Mouse (Mus musculus): Measurements from ENCODE around the gene Sirt6. TPM values are rescaled to one million over a fixed set of nuclear protein-coding genes. Genes with fewer than 3 reads are reported as not detected.

Sirt6 gene
- total and polyA plus RNA-seq, 3 experiments = 10.5 to 38.2 TPM; not detected in 1

DNA sequence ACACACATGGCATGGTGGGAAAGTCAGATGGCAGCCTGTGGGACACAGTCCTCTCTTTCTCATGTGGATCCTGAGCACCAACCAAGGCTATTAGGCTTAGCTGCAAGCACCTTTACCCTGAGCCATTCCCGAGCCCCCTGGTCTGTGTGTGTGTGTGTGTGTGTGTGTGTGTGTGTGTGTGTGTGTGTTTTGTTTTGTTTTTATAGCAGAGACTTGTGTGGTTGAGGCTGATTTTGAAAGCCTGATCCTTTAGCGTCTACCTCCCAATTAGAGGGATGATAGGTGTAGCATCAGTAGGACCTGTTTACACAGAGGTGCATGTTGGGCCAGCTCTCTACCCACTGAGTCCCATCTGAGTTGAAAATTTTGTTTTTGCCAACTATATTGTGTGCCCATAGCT lies 16.6 kb upstream of the Sirt6 start:
- peak overlapping the region; percentile 55 to 81 for H3K4me3 ChIP-seq (ENCODE audit: control insufficient read depth in 1 of 2, insufficient read depth in 1 of 2, low read depth in 2 of 2, low read length in 2 of 2)
- H3K4me1 ChIP-seq (ENCODE audit: control insufficient read depth in 1 of 2, insufficient read depth in 2 of 2, low read length in 2 of 2) = peaks cover 2 to 15% of the 10 kb centered on the region in 2 experiments; a peak in 3 of 4 replicates
- TF ChIP-seq MYB (IDR thresholded peaks at IDR 0.05; ENCODE audit: low read depth, low read length) (no peak), CHD1 (IDR thresholded peaks at IDR 0.05; ENCODE audit: low read depth, low read length) (0 out of 2 replicates have a peak, but pooled peaks have one; percentile 73)
- DNase-seq (ENCODE audit: low read depth, low spot score) = no peak
- H3K27ac ChIP-seq (ENCODE audit: control insufficient read depth, low read depth, low read length) = peak overlapping the region; percentile 76
- no peaks in the 10 kb centered on the region for H3K27me3 ChIP-seq (ENCODE audit: control insufficient read depth in 1 of 2, insufficient read depth in 2 of 2, low read length in 2 of 2)
- H3K79me2 ChIP-seq (ENCODE audit: control insufficient read depth, insufficient read depth, low read length, poor library complexity) = peaks cover 4% of the 10 kb centered on the region; the same call in 1 of the 2 replicates
- peaks cover 0 to 6% of the 10 kb centered on the region in 2 experiments; a peak in 1 of 4 replicates for H3K36me3 ChIP-seq (ENCODE audit: control insufficient read depth in 1 of 2, insufficient read depth in 2 of 2, low read length in 2 of 2)
- no peaks in the 10 kb centered on the region for H3K9me3 ChIP-seq (replicated peaks; ENCODE audit: insufficient read depth, low read length)
- peak overlapping the region; percentile 82 for H3K9ac ChIP-seq (ENCODE audit: control insufficient read depth, low read depth, low read length, poor library complexity, severe bottlenecking)

GRCm38 (mm10) chr10:81643449-81644055 lies 16.0 kb upstream of the Sirt6 start:
- Histone ChIP-seq H3K4me1 (ENCODE audit: control insufficient read depth in 1 of 2, insufficient read depth in 2 of 2, low read length in 2 of 2) (peaks cover 2 to 15% of the 10 kb centered on the region in 2 experiments; a peak in 3 of 4 replicates), H3K9ac (ENCODE audit: control insufficient read depth, low read depth, low read length, poor library complexity, severe bottlenecking) (peak overlapping the region; percentile 82), H3K27me3 (ENCODE audit: control insufficient read depth in 1 of 2, insufficient read depth in 2 of 2, low read length in 2 of 2) (no peaks in the 10 kb centered on the region), H3K4me3 (ENCODE audit: control insufficient read depth in 1 of 2, insufficient read depth in 1 of 2, low read depth in 2 of 2, low read length in 2 of 2) (peak overlapping the region; percentile 55 to 93), H3K9me3 (replicated peaks; ENCODE audit: insufficient read depth, low read length) (no peaks in the 10 kb centered on the region), H3K27ac (ENCODE audit: control insufficient read depth, low read depth, low read length) (peak overlapping the region; percentile 76), H3K79me2 (ENCODE audit: control insufficient read depth, insufficient read depth, low read length, poor library complexity) (peaks cover 3% of the 10 kb centered on the region; the same call in 1 of the 2 replicates), H3K36me3 (ENCODE audit: control insufficient read depth in 1 of 2, insufficient read depth in 2 of 2, low read length in 2 of 2) (peaks cover 0 to 6% of the 10 kb centered on the region in 2 experiments; a peak in 1 of 4 replicates)
- peak; percentile 98 for DNase-seq (ENCODE audit: low read depth, low spot score)
- TF ChIP-seq EP300 (IDR thresholded peaks at IDR 0.05; ENCODE audit: low read depth in 1 of 2, low read length in 2 of 2) (no peak), POLR2A (IDR thresholded peaks at IDR 0.05; ENCODE audit: control insufficient read depth in 1 of 2, insufficient read depth in 1 of 2, low read depth in 1 of 2, low read length in 2 of 2, poor library complexity in 1 of 2) (peak; percentile 63 to 90), POLR2AphosphoS2 (IDR thresholded peaks at IDR 0.05; ENCODE audit: low read length) (peak; percentile 52; the same call in 1 of the 2 replicates), BHLHE40 (IDR thresholded peaks at IDR 0.05; ENCODE audit: borderline replicate concordance, low read depth, low read length) (peak; percentile 60; the same call in 1 of the 2 replicates), RCOR1 (IDR thresholded peaks at IDR 0.05; ENCODE audit: low read depth, low read length) (no peak), MYC (IDR thresholded peaks at IDR 0.05; ENCODE audit: low read depth, low read length) (peak; percentile 95; the same call in 1 of the 2 replicates), GATA1 (IDR thresholded peaks at IDR 0.05; ENCODE audit: low read depth, low read length) (no peak), MAFK (IDR thresholded peaks at IDR 0.05; ENCODE audit: borderline replicate concordance, low read depth, low read length) (no peak), USF1 (IDR thresholded peaks at IDR 0.05; ENCODE audit: low read depth, low read length) (peak; percentile 99), SIN3A (IDR thresholded peaks at IDR 0.05; ENCODE audit: low read length) (peak; percentile 70), MAX (IDR thresholded peaks at IDR 0.05; ENCODE audit: low read length) (peak; percentile 99), CHD2 (IDR thresholded peaks at IDR 0.05; ENCODE audit: low read length) (no peak), JUND (IDR thresholded peaks at IDR 0.05; ENCODE audit: low read depth, low read length) (no peak), CTCF (IDR thresholded peaks at IDR 0.05 in 2 of 3, conservative IDR thresholded peaks at IDR 0.05 in 1 of 3; ENCODE audit: control insufficient read depth in 1 of 3, insufficient read depth in 1 of 3, low read depth in 2 of 3, low read length in 3 of 3, poor library complexity in 1 of 3, severe bottlenecking in 1 of 3) (peak; percentile 26 to 62 (median 35); a peak in 4 of 6 replicates), ZMIZ1 (IDR thresholded peaks at IDR 0.05; ENCODE audit: low read depth, low read length) (peak; percentile 84), TCF12 (IDR thresholded peaks at IDR 0.05; ENCODE audit: low read depth, low read length) (peak; percentile 50; the same call in 1 of the 2 replicates), NELFE (IDR thresholded peaks at IDR 0.05; ENCODE audit: low read depth, low read length) (peak; percentile 70), TBP (IDR thresholded peaks at IDR 0.05; ENCODE audit: low read depth, low read length) (peak; percentile 67), ZC3H11A (IDR thresholded peaks at IDR 0.05; ENCODE audit: low read depth, low read length) (no peak), ETS1 (IDR thresholded peaks at IDR 0.05; ENCODE audit: low read depth, low read length) (peak; percentile 73), UBTF (IDR thresholded peaks at IDR 0.05; ENCODE audit: borderline replicate concordance, insufficient read depth, low read depth, low read length) (no peak), KAT2A (conservative IDR thresholded peaks at IDR 0.05; ENCODE audit: low read depth, low read length) (no peak; the same call in 1 of the 2 replicates), MYB (IDR thresholded peaks at IDR 0.05; ENCODE audit: low read depth, low read length) (no peak), SMC3 (IDR thresholded peaks at IDR 0.05; ENCODE audit: low read depth, low read length) (peak; percentile 50), CHD1 (IDR thresholded peaks at IDR 0.05; ENCODE audit: low read depth, low read length) (no peak), USF2 (IDR thresholded peaks at IDR 0.05; ENCODE audit: borderline replicate concordance in 1 of 2, insufficient read depth in 1 of 2, low read depth in 1 of 2, low read length in 2 of 2) (peak; percentile 43 to 87; a peak in 3 of 4 replicates), MAZ (IDR thresholded peaks at IDR 0.05; ENCODE audit: low read depth, low read length) (peak; percentile 43; the same call in 1 of the 2 replicates), RAD21 (IDR thresholded peaks at IDR 0.05; ENCODE audit: low read depth, low read length) (peak; percentile 24), HCFC1 (IDR thresholded peaks at IDR 0.05; ENCODE audit: low read depth, low read length) (peak; percentile 69), NRF1 (IDR thresholded peaks at IDR 0.05; ENCODE audit: insufficient read depth, low read depth, low read length, poor library complexity, severe bottlenecking) (peak; percentile 95; the same call in 1 of the 2 replicates)
